Mouse (Mus musculus): ENCODE measurements at regions not wholly inside any gene's neighbourhood (a gene's known extent, or its start where the extent isn't known, plus 50 kb on each side); places are given as distances from the start of the nearest gene placed in this dataset.
"Not testable (repeated sequence)": the region's sequence is repeated elsewhere in the genome, so short reads cannot be mapped to it uniquely, and the experiment has no call there.

DNA sequence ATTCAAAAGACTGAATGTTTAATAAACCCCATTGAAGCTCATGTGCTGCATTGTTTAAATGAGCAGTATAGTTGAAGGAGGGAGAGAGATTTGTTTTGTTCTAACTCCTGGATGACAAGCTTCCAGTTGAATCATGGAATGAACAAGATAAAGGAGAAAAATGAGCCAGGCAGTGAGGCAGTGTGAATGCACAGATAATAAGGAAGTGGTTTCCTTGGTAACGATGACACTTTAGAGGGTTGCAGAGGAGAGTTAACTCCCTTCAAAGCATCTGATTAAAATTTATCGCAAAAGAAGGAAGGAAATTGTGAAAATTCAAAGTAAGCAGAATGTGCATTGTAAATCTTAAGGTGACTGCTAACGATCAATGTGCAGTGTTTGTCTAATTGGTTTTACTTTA lies 346.9 kb upstream of the Kynu start:
- Histone ChIP-seq H3K27me3 (ENCODE audit: insufficient read depth, low read length) (no peaks in the 10 kb centered on the region), H3K4me3 (ENCODE audit: low read depth, low read length) (no peak overlapping the region), H3K4me1 (ENCODE audit: insufficient read depth, low read depth, low read length) (no peaks in the 10 kb centered on the region), H3K36me3 (replicated peaks) (no peaks in the 10 kb centered on the region), H3K9me3 (replicated peaks) (no peaks in the 10 kb centered on the region)
- ATAC-seq (ENCODE audit: extremely low read depth, insufficient number of reproducible peaks, low FRiP score, poor library complexity, severe bottlenecking): peak; percentile 87
- TF ChIP-seq POLR2AphosphoS5 (IDR thresholded peaks at IDR 0.05; ENCODE audit: insufficient replicate concordance, low read depth, low read length) (no peak), GATA1 (IDR thresholded peaks at IDR 0.05; ENCODE audit: borderline replicate concordance, low read length) (no peak), GATA2 (IDR thresholded peaks at IDR 0.05; ENCODE audit: borderline replicate concordance, low read depth, low read length) (no peak), TAL1 (conservative IDR thresholded peaks at IDR 0.05; ENCODE audit: low read depth, low read length) (no peak), CTCF (IDR thresholded peaks at IDR 0.05; ENCODE audit: low read depth, low read length) (no peak)
- no peak for DNase-seq (ENCODE audit: low spot score)

DNA sequence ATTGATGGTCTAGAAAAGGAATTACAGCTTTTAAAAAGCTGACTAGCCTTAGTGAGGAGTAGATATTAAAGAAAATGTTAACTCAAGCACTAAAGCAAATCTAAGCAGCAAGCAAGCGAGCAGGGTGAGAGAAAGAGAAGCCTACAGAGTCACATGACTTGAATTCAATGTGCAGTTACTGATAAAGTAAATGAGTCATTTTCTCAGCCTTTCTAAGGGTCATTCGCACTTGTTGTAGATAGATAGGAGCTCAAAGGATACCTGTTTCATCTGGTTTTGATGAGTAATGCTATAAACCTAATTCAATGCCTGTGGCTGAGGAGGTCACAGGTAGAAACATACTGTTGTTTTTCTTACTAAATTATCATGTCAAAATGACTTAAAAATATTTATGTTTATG lies 341.2 kb upstream of the Kynu start:
- no peak overlapping the region for H3K4me3 ChIP-seq (ENCODE audit: low read depth, low read length)
- no peak for TF ChIP-seq GATA1 (IDR thresholded peaks at IDR 0.05; ENCODE audit: borderline replicate concordance, low read length)
- TF ChIP-seq CTCF (IDR thresholded peaks at IDR 0.05; ENCODE audit: low read depth, low read length): no peak
- TF ChIP-seq GATA2 (IDR thresholded peaks at IDR 0.05; ENCODE audit: borderline replicate concordance, low read depth, low read length): no peak
- no peak for TF ChIP-seq TAL1 (conservative IDR thresholded peaks at IDR 0.05; ENCODE audit: low read depth, low read length)
- TF ChIP-seq POLR2AphosphoS5 (IDR thresholded peaks at IDR 0.05; ENCODE audit: insufficient replicate concordance, low read depth, low read length): no peak
- no peaks in the 10 kb centered on the region for H3K27me3 ChIP-seq (ENCODE audit: insufficient read depth, low read length)
- H3K9me3 ChIP-seq (replicated peaks): no peaks in the 10 kb centered on the region
- ATAC-seq (ENCODE audit: extremely low read depth, insufficient number of reproducible peaks, low FRiP score, poor library complexity, severe bottlenecking) (peak; percentile 96), DNase-seq (ENCODE audit: low spot score) (no peak)
- no peaks in the 10 kb centered on the region for H3K36me3 ChIP-seq (replicated peaks)
- no peaks in the 10 kb centered on the region for H3K4me1 ChIP-seq (ENCODE audit: insufficient read depth, low read depth, low read length)

DNA sequence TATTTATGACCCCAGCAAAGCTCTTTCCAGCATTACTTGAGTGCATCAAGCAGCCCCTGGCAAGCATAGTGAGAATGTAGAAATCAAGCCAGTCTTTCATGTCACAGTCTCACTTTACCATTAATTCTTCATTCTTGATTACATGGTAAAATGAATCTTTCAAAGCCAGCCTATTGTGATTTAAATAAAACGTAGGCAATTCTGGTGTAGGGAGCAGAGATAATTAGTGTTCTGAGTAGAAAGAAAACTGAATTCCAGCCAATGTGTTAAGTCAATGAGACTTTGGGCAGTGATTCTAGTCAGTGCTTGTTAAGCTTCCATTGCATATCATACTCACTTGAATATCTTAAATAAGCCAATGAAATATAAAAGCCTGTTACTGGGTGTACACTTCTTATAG lies 338.0 kb upstream of the Kynu start:
- no peak for ATAC-seq (ENCODE audit: extremely low read depth, insufficient number of reproducible peaks, low FRiP score, poor library complexity, severe bottlenecking)
- DNase-seq (ENCODE audit: low spot score): no peak
- H3K4me1 ChIP-seq (ENCODE audit: insufficient read depth, low read depth, low read length): no peaks in the 10 kb centered on the region

DNA sequence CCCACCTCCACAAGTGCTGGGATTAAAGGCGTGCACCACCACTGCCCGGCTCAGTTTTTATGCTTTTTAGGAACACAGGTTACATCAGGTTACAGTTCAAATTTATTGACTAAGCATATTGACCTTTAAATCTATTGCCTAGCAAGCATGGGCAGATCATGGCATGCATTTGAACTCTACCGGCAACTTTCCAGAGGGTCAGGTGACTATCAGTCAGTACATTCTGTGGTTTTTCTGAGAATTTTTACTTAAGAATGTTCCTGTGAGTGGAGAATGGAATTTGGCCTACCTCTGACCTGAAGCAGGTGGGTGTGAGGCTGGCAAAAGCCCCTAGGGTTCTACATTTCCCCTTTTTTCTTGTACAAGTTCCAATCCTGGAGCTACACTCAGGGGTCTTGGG lies 332.4 kb upstream of the Kynu start:
- TF ChIP-seq CTCF (IDR thresholded peaks at IDR 0.05; ENCODE audit: low read depth, low read length) (no peak), GATA1 (IDR thresholded peaks at IDR 0.05; ENCODE audit: borderline replicate concordance, low read length) (no peak), POLR2AphosphoS5 (IDR thresholded peaks at IDR 0.05; ENCODE audit: insufficient replicate concordance, low read depth, low read length) (no peak), GATA2 (IDR thresholded peaks at IDR 0.05; ENCODE audit: borderline replicate concordance, low read depth, low read length) (no peak), TAL1 (conservative IDR thresholded peaks at IDR 0.05; ENCODE audit: low read depth, low read length) (no peak)
- Histone ChIP-seq H3K27me3 (ENCODE audit: insufficient read depth, low read length) (no peaks in the 10 kb centered on the region), H3K4me3 (ENCODE audit: low read depth, low read length) (no peak overlapping the region), H3K36me3 (replicated peaks) (no peaks in the 10 kb centered on the region), H3K4me1 (ENCODE audit: insufficient read depth, low read depth, low read length) (no peaks in the 10 kb centered on the region), H3K9me3 (replicated peaks) (no peaks in the 10 kb centered on the region)
- ATAC-seq (ENCODE audit: extremely low read depth, insufficient number of reproducible peaks, low FRiP score, poor library complexity, severe bottlenecking) (no peak), DNase-seq (ENCODE audit: low spot score) (no peak)

More for the DNA sequence above, 338.0 kb upstream of the Kynu start:
- Histone ChIP-seq H3K36me3 (replicated peaks) (no peaks in the 10 kb centered on the region), H3K4me3 (ENCODE audit: low read depth, low read length) (no peak overlapping the region), H3K9me3 (replicated peaks) (no peaks in the 10 kb centered on the region), H3K27me3 (ENCODE audit: insufficient read depth, low read length) (no peaks in the 10 kb centered on the region)
- TF ChIP-seq TAL1 (conservative IDR thresholded peaks at IDR 0.05; ENCODE audit: low read depth, low read length) (no peak), POLR2AphosphoS5 (IDR thresholded peaks at IDR 0.05; ENCODE audit: insufficient replicate concordance, low read depth, low read length) (no peak)

DNA sequence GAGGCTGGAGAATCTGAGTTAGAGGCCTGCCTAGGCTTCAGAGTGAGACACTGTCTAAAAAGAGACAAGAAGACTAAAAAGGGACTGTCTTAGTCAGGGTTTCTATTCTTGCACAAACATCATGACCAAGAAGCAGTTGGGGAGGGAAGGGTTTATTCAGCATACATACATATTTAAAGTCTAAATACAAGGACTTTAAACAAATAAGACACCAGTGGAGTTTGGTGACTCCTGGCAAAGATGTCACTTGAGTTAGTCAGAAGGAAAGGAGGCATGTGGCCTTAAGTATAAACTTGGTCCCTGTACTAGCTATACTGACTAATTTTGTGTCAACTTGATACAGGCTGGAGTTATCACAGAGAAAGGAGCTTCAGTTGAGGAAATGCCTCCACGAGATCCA lies 330.4 kb upstream of the Kynu start:
- not testable (repeated sequence) for H3K36me3 ChIP-seq (replicated peaks); H3K9me3 ChIP-seq (replicated peaks); H3K4me3 ChIP-seq (ENCODE audit: low read depth, low read length); DNase-seq (ENCODE audit: low spot score); H3K27me3 ChIP-seq (ENCODE audit: insufficient read depth, low read length); H3K4me1 ChIP-seq (ENCODE audit: insufficient read depth, low read depth, low read length); ATAC-seq (ENCODE audit: extremely low read depth, insufficient number of reproducible peaks, low FRiP score, poor library complexity, severe bottlenecking)

DNA sequence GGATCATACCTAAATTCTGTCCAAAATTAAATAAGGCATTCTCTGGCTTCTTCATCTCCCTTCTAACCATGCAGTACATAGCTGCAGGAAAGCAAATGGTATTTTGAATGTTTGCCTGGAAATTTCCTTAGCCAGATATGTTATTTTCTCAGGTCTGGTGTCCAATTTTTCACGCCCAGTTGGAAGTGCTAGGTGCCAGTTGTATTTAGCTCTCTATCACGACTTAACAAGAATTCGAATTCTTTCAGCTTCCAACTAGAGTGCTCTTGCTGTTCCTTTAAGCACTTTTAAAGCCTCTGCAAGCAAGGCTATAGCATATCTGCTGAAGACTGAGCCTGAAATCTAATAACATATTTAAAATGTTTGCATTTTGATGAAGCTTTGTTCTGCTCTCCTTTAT lies 308.3 kb upstream of the Kynu start:
- DNase-seq (ENCODE audit: low spot score) (no peak), ATAC-seq (ENCODE audit: extremely low read depth, insufficient number of reproducible peaks, low FRiP score, poor library complexity, severe bottlenecking) (no peak)
- no peaks in the 10 kb centered on the region for H3K4me1 ChIP-seq (ENCODE audit: insufficient read depth, low read depth, low read length)
- no peak overlapping the region for H3K4me3 ChIP-seq (ENCODE audit: low read depth, low read length)
- TF ChIP-seq TAL1 (conservative IDR thresholded peaks at IDR 0.05; ENCODE audit: low read depth, low read length): no peak
- TF ChIP-seq CTCF (IDR thresholded peaks at IDR 0.05; ENCODE audit: low read depth, low read length): no peak
- no peak for TF ChIP-seq GATA1 (IDR thresholded peaks at IDR 0.05; ENCODE audit: borderline replicate concordance, low read length)
- no peak for TF ChIP-seq GATA2 (IDR thresholded peaks at IDR 0.05; ENCODE audit: borderline replicate concordance, low read depth, low read length)
- no peak for TF ChIP-seq POLR2AphosphoS5 (IDR thresholded peaks at IDR 0.05; ENCODE audit: insufficient replicate concordance, low read depth, low read length)
- no peaks in the 10 kb centered on the region for H3K9me3 ChIP-seq (replicated peaks)
- no peaks in the 10 kb centered on the region for H3K27me3 ChIP-seq (ENCODE audit: insufficient read depth, low read length)
- H3K36me3 ChIP-seq (replicated peaks): no peaks in the 10 kb centered on the region

DNA sequence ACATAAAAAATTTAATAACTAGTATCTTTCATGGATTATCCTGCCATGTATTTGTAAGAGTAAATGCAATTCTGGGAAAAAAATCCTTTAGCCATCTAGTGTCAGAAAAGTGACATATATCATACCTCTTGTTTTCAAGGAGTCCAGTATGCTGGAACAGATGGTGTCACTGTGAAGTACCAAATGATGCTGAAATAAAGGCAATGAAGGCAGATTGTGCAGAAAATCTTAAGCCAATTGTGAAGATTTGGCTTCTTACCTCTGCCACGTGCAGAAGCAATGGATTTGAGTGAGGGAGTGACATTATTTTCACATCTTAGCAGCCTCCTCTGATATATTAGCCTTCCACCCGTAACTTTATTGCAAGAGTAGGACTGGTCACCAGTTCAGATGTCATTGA lies 306.5 kb upstream of the Kynu start:
- H3K4me3 ChIP-seq (ENCODE audit: low read depth, low read length): no peak overlapping the region
- TF ChIP-seq POLR2AphosphoS5 (IDR thresholded peaks at IDR 0.05; ENCODE audit: insufficient replicate concordance, low read depth, low read length) (no peak), GATA1 (IDR thresholded peaks at IDR 0.05; ENCODE audit: borderline replicate concordance, low read length) (no peak), GATA2 (IDR thresholded peaks at IDR 0.05; ENCODE audit: borderline replicate concordance, low read depth, low read length) (no peak), TAL1 (conservative IDR thresholded peaks at IDR 0.05; ENCODE audit: low read depth, low read length) (no peak), CTCF (IDR thresholded peaks at IDR 0.05; ENCODE audit: low read depth, low read length) (no peak)
- no peaks in the 10 kb centered on the region for H3K36me3 ChIP-seq (replicated peaks)
- ATAC-seq (ENCODE audit: extremely low read depth, insufficient number of reproducible peaks, low FRiP score, poor library complexity, severe bottlenecking): no peak
- H3K9me3 ChIP-seq (replicated peaks): no peaks in the 10 kb centered on the region
- no peaks in the 10 kb centered on the region for H3K4me1 ChIP-seq (ENCODE audit: insufficient read depth, low read depth, low read length)
- H3K27me3 ChIP-seq (ENCODE audit: insufficient read depth, low read length): no peaks in the 10 kb centered on the region
- DNase-seq (ENCODE audit: low spot score): no peak
